Mouse (Mus musculus): ENCODE data around the gene Tmem87b. TPM values are rescaled to one million over a fixed set of nuclear protein-coding genes. Genes with fewer than 3 reads are reported as not detected.

The Tmem87b gene
- total and polyA plus RNA-seq, 2 experiments from 2014 or later, result 34.3 to 40.7 TPM

DNA sequence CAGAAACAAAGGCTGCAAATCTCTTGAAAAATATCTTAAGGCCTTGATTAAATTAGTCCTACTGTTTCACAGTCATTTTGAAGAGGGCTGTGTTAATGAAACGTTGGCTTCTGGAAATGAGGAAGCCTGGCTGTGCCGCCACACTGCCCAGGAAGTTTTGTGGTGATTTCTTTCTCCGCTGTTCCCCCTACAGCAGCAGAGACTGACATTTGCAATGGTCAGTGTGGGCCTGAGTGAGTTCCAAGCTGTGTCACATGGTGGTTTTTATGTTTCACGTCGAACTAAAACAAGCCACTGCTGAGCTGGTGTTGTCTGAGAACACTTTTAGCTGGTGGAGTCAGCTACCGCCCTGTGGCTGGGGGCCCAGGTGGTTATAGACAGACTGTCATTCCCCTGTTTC is 21.5 kb upstream of the Tmem87b start:
- H3K9ac ChIP-seq, result no peak overlapping the region
- no peak overlapping the region for H3K4me3 ChIP-seq (ENCODE audit: low read depth, low read length)
- DNase-seq (no peak), ATAC-seq (no peak)
- no peak for TF ChIP-seq CTCF (IDR thresholded peaks at IDR 0.05; ENCODE audit: low read depth)
- no peaks in the 10 kb centered on the region for H3K27me3 ChIP-seq (ENCODE audit: insufficient read depth, low read length)
- no peaks in the 10 kb centered on the region for H3K4me1 ChIP-seq (ENCODE audit: insufficient read depth)
- H3K27ac ChIP-seq (ENCODE audit: low read depth, low read length), result no peak overlapping the region
- H3K4me2 ChIP-seq (ENCODE audit: low read depth), result no peak overlapping the region
- WGBS, result 63% methylated on average over 6 of the region's 6 CpGs
- H3K36me3 ChIP-seq (ENCODE audit: insufficient read depth), result no peaks in the 10 kb centered on the region
- H3K9me3 ChIP-seq (ENCODE audit: low read length), result no peaks in the 10 kb centered on the region

- 90% methylated on average over 4 of the region's 4 CpGs for WGBS
- Histone ChIP-seq H3K4me3 (ENCODE audit: low read depth, low read length) (no peak overlapping the region), H3K4me2 (ENCODE audit: low read depth) (no peak overlapping the region), H3K9ac (no peak overlapping the region), H3K9me3 (ENCODE audit: low read length) (no peaks in the 10 kb centered on the region), H3K36me3 (ENCODE audit: insufficient read depth) (no peaks in the 10 kb centered on the region), H3K27me3 (ENCODE audit: insufficient read depth, low read length) (no peaks in the 10 kb centered on the region), H3K4me1 (ENCODE audit: insufficient read depth) (no peaks in the 10 kb centered on the region), H3K27ac (ENCODE audit: low read depth, low read length) (no peak overlapping the region)
- DNase-seq (no peak), ATAC-seq (no peak)
- TF ChIP-seq CTCF (IDR thresholded peaks at IDR 0.05; ENCODE audit: low read depth), result no peak
These were observed 14.5 kb upstream of the Tmem87b start for GRCm38 (mm10) chr2:128803441-128803840.

- Histone ChIP-seq H3K9ac (no peak overlapping the region), H3K36me3 (ENCODE audit: insufficient read depth) (no peaks in the 10 kb centered on the region), H3K4me2 (ENCODE audit: low read depth) (no peak overlapping the region), H3K27ac (ENCODE audit: low read depth, low read length) (no peak overlapping the region), H3K4me3 (ENCODE audit: low read depth, low read length) (no peak overlapping the region), H3K27me3 (ENCODE audit: insufficient read depth, low read length) (no peaks in the 10 kb centered on the region), H3K9me3 (ENCODE audit: low read length) (no peaks in the 10 kb centered on the region), H3K4me1 (ENCODE audit: insufficient read depth) (no peaks in the 10 kb centered on the region)
- 68% methylated on average over 4 of the region's 4 CpGs for WGBS
- DNase-seq (no peak), ATAC-seq (no peak)
- TF ChIP-seq CTCF (IDR thresholded peaks at IDR 0.05; ENCODE audit: low read depth), result no peak
These were observed 12.6 kb upstream of the Tmem87b start for GRCm38 (mm10) chr2:128805341-128805740.

GRCm38 (mm10) chr2:128806561-128806960 is 11.4 kb upstream of the Tmem87b start:
- H3K4me2 ChIP-seq (ENCODE audit: low read depth), result no peak overlapping the region
- H3K36me3 ChIP-seq (ENCODE audit: insufficient read depth), result no peaks in the 10 kb centered on the region
- no peak overlapping the region for H3K9ac ChIP-seq
- no peaks in the 10 kb centered on the region for H3K4me1 ChIP-seq (ENCODE audit: insufficient read depth)
- H3K27me3 ChIP-seq (ENCODE audit: insufficient read depth, low read length), result no peaks in the 10 kb centered on the region
- no peak overlapping the region for H3K4me3 ChIP-seq (ENCODE audit: low read depth, low read length)
- H3K9me3 ChIP-seq (ENCODE audit: low read length), result no peaks in the 10 kb centered on the region
- TF ChIP-seq CTCF (IDR thresholded peaks at IDR 0.05; ENCODE audit: low read depth), result no peak
- DNase-seq (no peak), ATAC-seq (no peak)
- WGBS, result 83% methylated on average over 8 of the region's 8 CpGs
- no peak overlapping the region for H3K27ac ChIP-seq (ENCODE audit: low read depth, low read length)

GRCm38 (mm10) chr2:128812761-128813160 is 5.2 kb upstream of the Tmem87b start:
- ATAC-seq, result no peak
- Histone ChIP-seq H3K4me2 (ENCODE audit: low read depth) (no peak overlapping the region), H3K4me1 (ENCODE audit: insufficient read depth) (no peaks in the 10 kb centered on the region), H3K9me3 (ENCODE audit: low read length) (no peaks in the 10 kb centered on the region), H3K9ac (no peak overlapping the region), H3K36me3 (ENCODE audit: insufficient read depth) (no peaks in the 10 kb centered on the region), H3K27ac (ENCODE audit: low read depth, low read length) (no peak overlapping the region), H3K27me3 (ENCODE audit: insufficient read depth, low read length) (no peaks in the 10 kb centered on the region), H3K4me3 (ENCODE audit: low read depth, low read length) (no peak overlapping the region)
- 47% methylated on average over 2 of the region's 2 CpGs for WGBS
- TF ChIP-seq CTCF (IDR thresholded peaks at IDR 0.05; ENCODE audit: low read depth), result no peak
- no peak for DNase-seq

DNA sequence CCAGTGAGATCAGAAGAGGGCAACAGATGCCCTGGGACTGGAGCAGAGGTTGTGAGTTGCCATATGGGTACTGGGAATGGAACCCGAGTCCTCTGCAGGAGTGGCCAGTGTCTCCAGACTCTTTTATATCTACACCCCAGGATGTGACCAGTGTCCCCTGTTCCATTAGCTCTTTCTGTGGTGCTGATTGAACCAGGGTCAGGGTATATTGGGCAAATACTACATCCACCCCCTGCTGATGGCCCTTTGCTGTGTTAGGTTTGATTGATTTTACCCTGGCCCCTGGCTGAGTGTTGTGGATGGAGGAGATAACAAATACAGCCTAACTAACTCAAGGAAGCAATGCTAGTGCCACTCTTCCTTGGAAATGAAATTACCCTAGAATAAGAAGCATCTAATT is 1.6 kb upstream of the Tmem87b start:
- H3K9ac ChIP-seq, result no peak overlapping the region
- no peak overlapping the region for H3K4me2 ChIP-seq (ENCODE audit: low read depth)
- no peaks in the 10 kb centered on the region for H3K27me3 ChIP-seq (ENCODE audit: insufficient read depth, low read length)
- no peak for ATAC-seq
- TF ChIP-seq CTCF (IDR thresholded peaks at IDR 0.05; ENCODE audit: low read depth), result no peak
- H3K4me3 ChIP-seq (ENCODE audit: low read depth, low read length), result no peak overlapping the region
- H3K9me3 ChIP-seq (ENCODE audit: low read length), result no peaks in the 10 kb centered on the region
- H3K36me3 ChIP-seq (ENCODE audit: insufficient read depth), result no peaks in the 10 kb centered on the region
- WGBS, result 84% methylated on average over 1 of the region's 1 CpGs
- no peaks in the 10 kb centered on the region for H3K4me1 ChIP-seq (ENCODE audit: insufficient read depth)
- no peak for DNase-seq
- H3K27ac ChIP-seq (ENCODE audit: low read depth, low read length), result no peak overlapping the region

- Histone ChIP-seq H3K9me3 (ENCODE audit: low read length) (no peaks in the 10 kb centered on the region), H3K9ac (no peak overlapping the region), H3K27me3 (ENCODE audit: insufficient read depth, low read length) (no peaks in the 10 kb centered on the region), H3K4me3 (ENCODE audit: low read depth, low read length) (peak overlapping the region; percentile 67), H3K4me1 (ENCODE audit: insufficient read depth) (no peaks in the 10 kb centered on the region), H3K27ac (ENCODE audit: low read depth, low read length) (no peak overlapping the region), H3K36me3 (ENCODE audit: insufficient read depth) (no peaks in the 10 kb centered on the region), H3K4me2 (ENCODE audit: low read depth) (peak overlapping the region; percentile 76)
- no peak for ATAC-seq
- DNase-seq, result no peak
- no peak for TF ChIP-seq CTCF (IDR thresholded peaks at IDR 0.05; ENCODE audit: low read depth)
- WGBS, result 33% methylated on average over 6 of the region's 6 CpGs
These were observed 1.0 kb upstream of the Tmem87b start for GRCm38 (mm10) chr2:128816916-128817315.

DNA sequence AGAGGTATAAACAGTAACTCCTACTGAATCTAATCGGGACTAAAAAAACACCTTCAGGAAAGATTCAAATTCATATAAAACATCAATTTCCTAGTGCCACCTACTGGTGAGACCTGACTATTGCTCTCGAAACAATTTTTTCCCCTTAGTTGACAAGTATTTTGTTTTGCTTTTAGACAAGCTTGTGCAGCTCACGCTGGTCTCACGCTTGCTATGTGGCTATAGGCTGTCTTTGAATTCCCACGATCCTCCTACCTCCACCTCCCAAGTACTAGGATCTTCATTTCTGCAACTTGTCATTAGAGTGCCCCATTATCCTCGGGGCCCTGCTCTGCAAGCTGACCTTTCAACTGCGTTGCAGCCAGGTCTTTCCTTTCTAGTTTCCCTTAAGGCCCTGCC is 532 bp upstream of the Tmem87b start:
- no peaks in the 10 kb centered on the region for H3K36me3 ChIP-seq (ENCODE audit: insufficient read depth)
- ATAC-seq, result peak; percentile 47
- H3K4me3 ChIP-seq (ENCODE audit: low read depth, low read length), result peak overlapping the region; percentile 67
- no peaks in the 10 kb centered on the region for H3K27me3 ChIP-seq (ENCODE audit: insufficient read depth, low read length)
- peak overlapping the region; percentile 76 for H3K4me2 ChIP-seq (ENCODE audit: low read depth)
- peak overlapping the region; percentile 88 for H3K27ac ChIP-seq (ENCODE audit: low read depth, low read length)
- TF ChIP-seq CTCF (IDR thresholded peaks at IDR 0.05; ENCODE audit: low read depth), result peak; percentile 79
- H3K9me3 ChIP-seq (ENCODE audit: low read length), result no peaks in the 10 kb centered on the region
- no peaks in the 10 kb centered on the region for H3K4me1 ChIP-seq (ENCODE audit: insufficient read depth)
- H3K9ac ChIP-seq, result peak overlapping the region; percentile 76
- WGBS, result 0% methylated on average over 7 of the region's 7 CpGs
- peak; percentile 91 for DNase-seq
